Mouse (Mus musculus) embryonic facial prominence, embryonic 11.5 days (tissue): ENCODE results near the gene Glycam1. TPM values are rescaled to one million over a fixed set of nuclear protein-coding genes. Genes with fewer than 3 reads are reported as not detected.

ENCODE experiments used
- ATAC-seq: fragments of 200-750 bp; cut with Nextera tagmentation; replicated peaks from 2 replicates; pipeline ENCODE4 v1.8.0; 2017; ENCODE audit warnings: low read depth; ENCODE audit not compliant: insufficient number of reproducible peaks, low FRiP score, low TSS enrichment
- DNase-seq: peaks from one replicate; pipeline ENCODE4 v3.0.0-alpha.2; 2015; ENCODE audit warnings: low spot score
- H3K27ac ChIP-seq: fragments of 300-500 bp; sonication (generic); replicated peaks from 2 replicates; pipeline ENCODE4 v1.5.1; 2014; ENCODE audit warnings: mild to moderate bottlenecking, low read depth, low read length, control low read depth
- H3K27me3 ChIP-seq: fragments of 300-500 bp; sonication (generic); 2 replicates; pipeline ENCODE4 v1.6.1; 2014; ENCODE audit warnings: mild to moderate bottlenecking, low read length, moderate library complexity, mixed read lengths; ENCODE audit not compliant: control insufficient read depth, insufficient read depth
- H3K36me3 ChIP-seq: fragments of 300-500 bp; sonication (generic); replicated peaks from 2 replicates; pipeline ENCODE4 v1.6.1; 2014; ENCODE audit warnings: low read depth, mild to moderate bottlenecking, low read length, moderate library complexity, mixed read lengths; ENCODE audit not compliant: control insufficient read depth, insufficient read depth
- H3K4me1 ChIP-seq: fragments of 300-500 bp; sonication (generic); 2 replicates; pipeline ENCODE4 v1.6.1; 2014; ENCODE audit warnings: low read length, mixed read lengths; ENCODE audit not compliant: control insufficient read depth, insufficient read depth
- H3K4me2 ChIP-seq: fragments of 300-500 bp; sonication (generic); 2 replicates; pipeline ENCODE4 v1.6.1; 2014; ENCODE audit warnings: low read depth, mild to moderate bottlenecking, control low read depth, low read length, moderate library complexity
- H3K4me3 ChIP-seq: fragments of 300-500 bp; sonication (generic); 2 replicates; pipeline ENCODE4 v1.5.1; 2014; ENCODE audit warnings: low read depth, low read length, control low read depth
- H3K9ac ChIP-seq: fragments of 300-500 bp; sonication (generic); replicated peaks from 2 replicates; pipeline ENCODE4 v1.6.1; 2014; ENCODE audit warnings: mild to moderate bottlenecking, control low read depth, low read length
- H3K9me3 ChIP-seq: fragments of 300-500 bp; sonication (generic); replicated peaks from 2 replicates; pipeline ENCODE4 v1.6.1; 2016; ENCODE audit warnings: mild to moderate bottlenecking, low read length, inconsistent platforms, mixed read lengths; ENCODE audit not compliant: control insufficient read depth
- WGBS: fragments of 180-500 bp; shearing (Covaris S2); extraction: QIAGEN DNeasy Blood & Tissue Kit; methylation state at CpG from one replicate; pipeline ENCODE4 v1.1.7; 2014; 5-methylcytosine and 5-hydroxymethylcytosine counted together
- polyA plus RNA-seq: library from polyadenylated mRNA; unstranded; fragments of >200 nt; fragmentation: Nextera tagmentation; extraction: Ambion mirVana; gene quantifications from 2 replicates; pipeline ENCODE4 v1.2.1, GENCODE M21; 2014

The Glycam1 gene
- polyA plus RNA-seq, 1 experiment from 2014 or later, result not detected

- DNase-seq (no peak), ATAC-seq (no peak)
- Histone ChIP-seq H3K36me3 (no peaks in the 10 kb centered on the region), H3K9me3 (no peaks in the 10 kb centered on the region), H3K27ac (no peak overlapping the region), H3K9ac (no peak overlapping the region), H3K27me3 (no peaks in the 10 kb centered on the region; the same call in 1 of the 2 replicates), H3K4me3 (no peak overlapping the region), H3K4me1 (no peaks in the 10 kb centered on the region), H3K4me2 (no peak overlapping the region)
- WGBS, result 33% methylated on average over 3 of the region's 3 CpGs
Measured at GRCm38 (mm10) chr15:103514914-103515313, 50.0 kb downstream of the Glycam1 start.

- Histone ChIP-seq H3K36me3 (no peaks in the 10 kb centered on the region), H3K9ac (peak overlapping the region; percentile 30; the same call in 1 of the 2 replicates), H3K9me3 (no peaks in the 10 kb centered on the region), H3K27ac (no peak overlapping the region), H3K4me3 (peak overlapping the region; percentile 24), H3K4me2 (peak overlapping the region; percentile 54), H3K4me1 (no peaks in the 10 kb centered on the region), H3K27me3 (no peaks in the 10 kb centered on the region; the same call in 1 of the 2 replicates)
- peak; percentile 93 for ATAC-seq
- WGBS, result 7% methylated on average over 10 of the region's 10 CpGs
- peak; percentile 90 for DNase-seq
Measured at GRCm38 (mm10) chr15:103514119-103514518, 50.8 kb downstream of the Glycam1 start.

GRCm38 (mm10) chr15:103513621-103514031 lies 51.3 kb downstream of the Glycam1 start:
- peak overlapping the region; percentile 54; the same call in 1 of the 2 replicates for H3K4me2 ChIP-seq
- H3K9me3 ChIP-seq, result no peaks in the 10 kb centered on the region
- peak; percentile 11; the same call in 1 of the 2 replicates for ATAC-seq
- H3K4me1 ChIP-seq, result no peaks in the 10 kb centered on the region
- DNase-seq, result no peak
- H3K36me3 ChIP-seq, result no peaks in the 10 kb centered on the region
- H3K27me3 ChIP-seq, result no peaks in the 10 kb centered on the region; the same call in 1 of the 2 replicates
- no peak overlapping the region for H3K27ac ChIP-seq
- WGBS, result 7% methylated on average over 7 of the region's 7 CpGs
- H3K4me3 ChIP-seq, result no peak overlapping the region
- no peak overlapping the region for H3K9ac ChIP-seq

Other genes starting within 250 kb of the Glycam1 start
- gene Zfp385a, start 225.0 kb downstream of the Glycam1 start, polyA plus RNA-seq, result 12.2 and 16.6 TPM in 2 replicates
- 24.6 and 29.6 TPM in 2 replicates for gene Itga5, start 198.3 kb downstream of the Glycam1 start, polyA plus RNA-seq
- 0.32 TPM in 1 of 2 replicates, not detected in the other for gene Gtsf1, start 134.6 kb downstream of the Glycam1 start, polyA plus RNA-seq
- not detected in 2 replicates for gene Gtsf2, start 116.6 kb downstream of the Glycam1 start, polyA plus RNA-seq
- gene Nckap1l, start 111.3 kb downstream of the Glycam1 start, polyA plus RNA-seq, result 2.0 and 2.1 TPM in 2 replicates
- gene Pde1b, start 62.0 kb downstream of the Glycam1 start, polyA plus RNA-seq, result 6.6 and 8.4 TPM in 2 replicates
- gene Ppp1r1a, start 27.1 kb downstream of the Glycam1 start, polyA plus RNA-seq, result 17.6 and 21.6 TPM in 2 replicates
- not detected in 2 replicates for gene Mucl1, start 190.4 kb upstream of the Glycam1 start, polyA plus RNA-seq